Mouse (Mus musculus) ES-Bruce4 (cell line): ENCODE data around the gene Hemgn. TPM values are rescaled to one million over a fixed set of nuclear protein-coding genes. Genes with fewer than 3 reads are reported as not detected.

ENCODE experiments used
- H3K27ac ChIP-seq: 2 replicates; pipeline ENCODE4 v1.5.1; 2012; ENCODE audit warnings: low read length, inconsistent platforms; ENCODE audit not compliant: insufficient read depth
- H3K27me3 ChIP-seq: 2 replicates; pipeline ENCODE4 v1.6.1; 2012; ENCODE audit warnings: mild to moderate bottlenecking, low read length, inconsistent platforms; ENCODE audit not compliant: control insufficient read depth, poor library complexity, insufficient read depth, severe bottlenecking
- H3K36me3 ChIP-seq: 2 replicates; pipeline ENCODE4 v1.6.1; 2012; ENCODE audit warnings: inconsistent platforms, mild to moderate bottlenecking, low read length, moderate library complexity; ENCODE audit not compliant: control insufficient read depth, poor library complexity, insufficient read depth, severe bottlenecking
- H3K4me1 ChIP-seq: one replicate; pipeline ENCODE4 v1.8.1; 2011; ENCODE audit warnings: low read length; ENCODE audit not compliant: control insufficient read depth, insufficient read depth
- H3K4me3 ChIP-seq: 2 replicates; pipeline ENCODE4 v1.5.1; 2011; ENCODE audit warnings: low read depth, mild to moderate bottlenecking, low read length
- H3K9ac ChIP-seq: 2 replicates; pipeline ENCODE4 v1.6.1; 2012; ENCODE audit warnings: low read depth, mild to moderate bottlenecking, inconsistent platforms; ENCODE audit not compliant: poor library complexity, severe bottlenecking
- H3K9me3 ChIP-seq: replicated peaks from 2 replicates; pipeline ENCODE4 v1.6.1; 2012; ENCODE audit warnings: mild to moderate bottlenecking, low read length, inconsistent platforms; ENCODE audit not compliant: control insufficient read depth, poor library complexity, insufficient read depth, severe bottlenecking
- CTCF ChIP-seq: IDR thresholded peaks from one replicate; pipeline ENCODE4 v1.8.1; 2011; ENCODE audit warnings: low read depth, low read length
- EP300 ChIP-seq: IDR thresholded peaks from 2 replicates; pipeline ENCODE4 v1.6.1; 2011; ENCODE audit warnings: low read depth, low read length; ENCODE audit not compliant: insufficient read depth
- POLR2A ChIP-seq: IDR thresholded peaks from one replicate; pipeline ENCODE4 v1.8.1; 2011; ENCODE audit warnings: low read length; ENCODE audit not compliant: insufficient read depth
- polyA plus RNA-seq: library from polyadenylated mRNA; stranded (reverse); fragments of >200 nt; gene quantifications from 2 replicates; pipeline ENCODE4 v1.2.4, GENCODE M21; 2011; ENCODE audit warnings: low read depth; ENCODE audit not compliant: missing spikeins, insufficient read depth, insufficient read length

Gene Hemgn
- polyA plus RNA-seq, 1 experiment = not detected

GRCm38 (mm10) chr4:46452855-46453719 is 39.8 kb upstream of the Hemgn start:
- H3K9me3 ChIP-seq = no peaks in the 10 kb centered on the region
- peak overlapping the region; percentile 100 for H3K9ac ChIP-seq
- no peaks in the 10 kb centered on the region for H3K27me3 ChIP-seq
- H3K27ac ChIP-seq = peak overlapping the region; percentile 86
- H3K4me3 ChIP-seq = peak overlapping the region; percentile 80
- peaks cover under 1% of the 10 kb centered on the region for H3K4me1 ChIP-seq
- no peak for TF ChIP-seq EP300
- no peak for TF ChIP-seq CTCF
- no peak for TF ChIP-seq POLR2A
- peaks cover 17% of the 10 kb centered on the region for H3K36me3 ChIP-seq

- Histone ChIP-seq H3K27ac (peak overlapping the region; percentile 86), H3K36me3 (peaks cover 14% of the 10 kb centered on the region), H3K4me1 (no peaks in the 10 kb centered on the region), H3K9ac (peak overlapping the region; percentile 100), H3K27me3 (no peaks in the 10 kb centered on the region), H3K4me3 (peak overlapping the region; percentile 80), H3K9me3 (no peaks in the 10 kb centered on the region)
- TF ChIP-seq POLR2A (no peak), CTCF (no peak), EP300 (no peak)
Measured at GRCm38 (mm10) chr4:46452481-46452850, 39.2 kb upstream of the Hemgn start.

- Histone ChIP-seq H3K9ac (peak overlapping the region; percentile 100), H3K4me3 (peak overlapping the region; percentile 80), H3K36me3 (peaks cover 14% of the 10 kb centered on the region), H3K4me1 (no peaks in the 10 kb centered on the region), H3K9me3 (no peaks in the 10 kb centered on the region), H3K27ac (peak overlapping the region; percentile 86), H3K27me3 (no peaks in the 10 kb centered on the region)
- TF ChIP-seq POLR2A (no peak), EP300 (no peak), CTCF (no peak)
Measured at GRCm38 (mm10) chr4:46451758-46452480, 38.6 kb upstream of the Hemgn start.

GRCm38 (mm10) chr4:46451240-46451757 is 38.0 kb upstream of the Hemgn start:
- Histone ChIP-seq H3K27ac (peak overlapping the region; percentile 86), H3K4me3 (peak overlapping the region; percentile 80), H3K4me1 (no peaks in the 10 kb centered on the region), H3K27me3 (no peaks in the 10 kb centered on the region), H3K9me3 (no peaks in the 10 kb centered on the region), H3K9ac (peak overlapping the region; percentile 100), H3K36me3 (peaks cover 11% of the 10 kb centered on the region)
- TF ChIP-seq CTCF (no peak), POLR2A (no peak), EP300 (no peak)

DNA sequence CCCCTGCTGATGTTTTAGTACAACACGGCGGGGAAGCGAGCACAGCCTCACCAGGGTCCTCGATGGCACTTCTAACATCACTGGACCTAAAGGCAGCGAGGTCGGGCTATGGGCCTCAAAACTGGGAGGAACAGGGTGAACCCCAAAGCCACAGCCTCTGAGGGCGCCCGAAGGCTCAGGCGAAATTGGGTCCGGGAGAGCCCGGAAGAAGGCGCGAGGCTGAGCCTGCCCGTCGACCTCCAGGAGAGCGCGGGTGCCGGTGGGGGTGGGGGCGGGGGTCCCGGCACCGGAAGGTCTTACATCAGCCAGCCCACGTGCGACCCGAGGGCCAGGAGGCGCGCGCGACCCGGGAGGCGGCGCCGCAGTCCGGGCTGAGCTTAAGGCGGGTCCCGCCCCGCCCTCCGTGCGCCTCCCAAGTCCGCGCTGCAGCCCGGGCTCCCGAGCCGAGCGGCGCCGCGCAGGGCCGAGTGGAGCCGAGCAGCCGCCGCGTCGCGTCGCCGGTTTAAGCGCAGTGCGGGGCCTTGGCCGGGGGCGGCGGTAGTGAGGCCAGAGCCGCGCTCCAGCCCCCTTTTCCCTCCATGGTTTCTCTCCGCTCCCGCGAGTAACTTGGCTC is 37.3 kb upstream of the Hemgn start, which contains the start of gene Anp32b:
Anp32b (plus strand) TSS at position 384 of the 613 bp plus-strand sequence.
- Histone ChIP-seq H3K4me1 (no peaks in the 10 kb centered on the region), H3K9ac (peak within 1 kb of the TSS; percentile 100)

More for the DNA sequence above, 37.3 kb upstream of the Hemgn start, which contains the start of gene Anp32b:
- H3K9me3 ChIP-seq = no peaks in the 10 kb centered on the region
- H3K27me3 ChIP-seq = no peaks in the 10 kb centered on the region
- H3K4me3 ChIP-seq = peak within 1 kb of the TSS; percentile 80
- TF ChIP-seq CTCF (peak; percentile 27), POLR2A (no peak)
- H3K36me3 ChIP-seq = peaks cover 5% of the 10 kb centered on the region; the same call in 1 of the 2 replicates
- H3K27ac ChIP-seq = peak within 1 kb of the TSS; percentile 86
